Mouse (Mus musculus) retina, embryonic 14.5 days (tissue): ENCODE data around the gene Msl1.
"Not testable (repeated sequence)": the region's sequence is repeated elsewhere in the genome, so short reads cannot be mapped to it uniquely, and the experiment has no call there.

Experiments
- DNase-seq: peaks from one replicate; pipeline ENCODE4 v3.0.0-alpha.2; 2015; ENCODE audit warnings: low spot score

The Msl1 gene

DNA sequence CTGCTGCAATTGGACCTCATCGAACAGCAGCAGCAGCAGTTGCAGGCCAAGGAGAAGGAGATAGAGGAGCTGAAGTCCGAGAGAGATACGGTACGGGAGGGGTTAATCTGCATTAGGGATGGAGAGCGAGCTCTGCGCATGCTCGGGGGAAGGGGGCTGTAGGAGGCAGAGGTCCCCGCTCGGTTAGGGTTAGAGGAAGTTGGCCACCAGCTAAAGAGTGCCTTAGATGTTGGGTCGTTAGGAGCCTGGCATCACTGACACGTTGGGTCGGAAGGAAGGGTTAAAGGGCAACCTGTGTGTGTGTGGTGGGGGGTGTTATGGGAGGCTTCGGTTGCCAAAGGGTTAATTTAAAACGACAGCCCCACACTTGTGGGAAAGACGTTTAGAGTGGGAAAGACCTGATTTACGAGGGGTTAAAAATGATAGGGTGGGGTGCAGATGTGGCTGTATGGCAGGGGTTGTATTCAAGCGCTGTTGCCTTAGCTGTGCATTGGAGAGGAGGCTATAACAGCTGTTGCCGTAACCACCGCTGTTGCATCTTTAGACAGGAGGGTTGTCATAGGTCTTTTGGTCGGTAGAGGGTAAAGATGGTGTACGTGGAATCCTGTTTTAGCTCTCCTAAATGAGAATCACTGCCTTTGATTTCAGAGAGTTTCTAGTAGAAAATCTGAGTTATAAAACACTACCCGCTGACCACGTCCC lies 1.4 kb downstream of the Msl1 start:
- DNase-seq: peak; percentile 85

DNA sequence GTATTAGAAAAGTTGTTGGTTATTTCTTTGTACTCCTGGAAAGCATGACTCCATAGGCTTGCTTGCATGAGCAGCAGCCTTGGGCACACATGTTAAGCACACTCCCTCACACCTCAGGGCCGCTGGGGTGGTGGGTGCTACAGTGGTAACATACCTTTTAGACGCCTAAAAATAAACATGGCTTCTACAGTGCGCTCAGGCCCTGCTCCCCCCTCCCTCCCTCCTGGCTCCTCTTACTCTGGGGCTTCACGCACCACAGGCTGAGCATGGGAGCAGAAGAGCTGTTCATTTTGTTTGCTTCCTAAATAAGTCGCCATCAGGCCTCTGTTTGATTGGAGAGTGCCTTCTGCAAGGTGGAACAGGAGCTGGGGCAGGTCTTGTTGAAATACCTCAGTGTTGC lies 2.0 kb downstream of the Msl1 start:
- DNase-seq: no peak

DNA sequence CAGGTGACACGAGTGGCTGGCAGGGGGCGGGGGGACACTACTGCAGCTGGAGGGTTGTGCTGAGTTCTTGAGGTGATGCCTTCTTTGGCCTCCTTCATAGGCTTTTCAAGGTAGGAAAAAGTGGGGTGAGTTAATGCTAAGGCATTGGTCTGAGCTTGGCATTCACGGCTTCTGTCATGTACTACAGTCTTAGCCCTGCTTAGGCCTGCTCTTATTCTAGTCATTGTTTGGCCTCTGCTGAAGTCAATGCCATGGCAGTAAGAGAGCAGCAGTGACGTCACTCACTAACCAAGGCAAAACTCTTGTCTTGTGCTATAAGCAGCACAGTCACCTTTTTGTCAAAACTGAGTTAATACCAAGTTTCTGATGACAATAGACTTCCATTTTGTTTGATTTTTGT lies 2.6 kb downstream of the Msl1 start:
- no peak for DNase-seq

DNA sequence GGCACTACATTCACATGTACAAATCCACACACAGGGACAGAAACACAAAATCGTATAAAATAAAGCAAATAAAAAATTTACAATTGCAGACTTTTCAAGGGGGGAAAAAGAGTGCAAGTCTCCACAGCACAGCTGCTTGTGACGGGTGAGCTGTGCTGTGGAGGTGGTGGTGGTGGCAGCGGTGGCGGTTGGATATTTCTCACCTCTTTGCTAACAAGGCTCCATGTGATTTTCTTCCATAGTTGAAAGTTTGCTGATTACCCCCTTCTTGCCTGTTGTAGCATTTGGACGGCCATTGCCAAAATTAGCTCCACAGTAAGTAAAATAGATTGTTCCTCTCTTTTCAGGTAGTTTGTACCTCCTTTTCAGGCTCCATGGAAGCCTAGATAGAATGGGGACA lies 9.3 kb downstream of the Msl1 start, which contains the start of gene Casc3:
TSS of gene Casc3 (plus strand) at position 301 of the 400 bp plus-strand sequence.
- DNase-seq: no peak

DNA sequence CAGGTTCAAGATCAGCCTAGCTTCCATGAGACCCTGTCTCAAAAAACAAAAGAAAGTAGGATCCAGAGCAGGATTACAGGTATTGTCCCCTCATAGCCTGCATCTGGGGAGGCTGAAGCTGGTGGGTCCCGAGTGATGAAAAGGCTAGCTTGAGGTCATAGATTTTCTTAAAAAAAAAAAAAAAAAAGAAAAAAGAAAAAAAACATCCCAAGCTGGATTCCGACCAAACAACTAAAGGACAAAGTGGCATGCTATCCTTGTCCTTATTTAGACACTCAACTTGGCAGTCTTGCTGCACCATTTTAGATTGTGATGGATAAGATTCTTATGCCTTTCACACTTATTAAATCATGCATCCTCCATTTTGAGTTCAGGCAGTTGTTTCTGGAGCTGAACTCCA lies 13.1 kb downstream of the Msl1 start:
- DNase-seq: no peak

DNA sequence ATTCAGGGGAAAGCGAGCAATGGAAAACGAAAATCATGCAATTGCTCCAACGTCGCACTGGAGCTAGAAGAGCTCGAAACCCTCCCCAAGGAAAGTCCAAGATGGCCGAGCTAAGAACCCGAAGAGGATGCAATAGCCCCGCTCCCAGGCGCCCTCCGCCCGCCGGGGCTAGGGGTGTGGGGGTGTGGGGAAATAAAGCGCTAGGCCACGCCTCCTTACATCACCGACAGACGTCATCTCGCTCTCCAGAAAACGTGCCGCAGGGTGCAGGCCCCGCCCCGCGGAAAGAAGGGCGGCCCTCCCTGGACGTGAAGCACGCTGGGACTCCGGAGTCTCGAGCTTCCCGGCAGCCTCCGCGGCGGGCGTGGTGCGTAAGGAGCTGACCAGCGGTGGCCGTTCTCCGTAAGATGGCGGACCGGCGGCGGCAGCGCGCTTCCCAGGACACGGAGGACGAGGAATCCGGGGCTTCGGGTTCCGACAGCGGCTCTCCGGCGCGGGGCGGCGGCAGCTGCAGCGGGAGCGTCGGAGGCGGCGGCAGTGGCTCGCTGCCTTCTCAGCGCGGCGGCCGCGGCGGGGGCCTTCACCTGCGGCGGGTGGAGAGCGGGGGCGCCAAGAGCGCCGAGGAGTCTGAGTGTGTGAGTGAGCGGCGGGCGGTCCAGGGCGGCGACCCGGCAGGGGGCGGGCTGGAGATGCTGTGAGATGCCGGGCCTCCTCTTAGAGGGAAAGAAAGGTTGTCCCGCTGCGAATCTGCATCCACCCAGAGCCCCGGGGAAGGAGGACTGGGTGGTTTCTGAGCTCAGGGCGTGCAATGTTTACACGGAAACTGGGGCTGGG lies 14.4 kb downstream of the Msl1 start:
- peak; percentile 99 for DNase-seq

DNA sequence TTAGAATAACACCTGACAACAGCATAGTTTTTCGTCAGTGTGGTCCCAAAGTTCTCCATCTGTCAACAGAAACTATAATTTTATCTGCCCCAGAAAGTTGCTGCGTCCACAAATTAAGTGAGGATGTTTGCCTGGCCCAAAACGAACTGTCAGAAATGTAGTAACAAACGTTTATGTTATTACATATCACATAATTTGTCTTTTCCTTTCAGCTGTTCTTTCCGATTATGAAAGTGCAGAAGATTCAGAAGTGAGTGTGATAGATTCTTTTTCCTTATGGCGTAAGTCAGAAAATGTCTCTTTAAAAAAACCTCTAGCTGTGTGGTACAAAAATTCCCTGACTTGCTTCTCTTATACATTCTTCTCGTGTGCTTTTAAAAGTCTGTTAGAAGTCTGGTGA lies 15.4 kb downstream of the Msl1 start:
- no peak for DNase-seq

DNA sequence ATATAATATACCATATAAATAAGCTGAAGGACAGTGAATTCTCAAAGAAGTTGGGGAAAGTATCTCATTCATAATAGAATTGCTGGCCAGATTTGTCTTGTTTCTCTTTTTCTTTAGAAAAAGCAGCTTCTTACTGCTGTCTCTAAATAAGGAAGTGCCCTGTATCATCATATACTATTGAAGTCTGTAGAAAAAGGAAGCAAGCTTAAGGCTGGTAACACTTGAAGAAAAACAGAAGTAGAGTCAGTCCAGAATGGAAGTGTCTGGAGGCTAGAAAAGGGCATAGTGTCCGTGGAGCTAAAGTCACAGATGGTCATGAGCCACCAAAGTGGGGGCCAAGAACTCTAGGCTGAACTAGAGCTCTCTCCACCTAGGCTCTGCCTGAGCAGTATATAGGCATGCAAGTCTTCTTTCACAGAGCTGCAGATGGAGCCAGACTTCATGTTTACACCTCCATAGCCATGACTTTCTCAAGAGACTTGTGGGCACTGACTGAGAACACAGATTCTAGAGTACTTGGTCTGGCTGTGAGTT lies 21.5 kb downstream of the Msl1 start:
- no peak for DNase-seq

DNA sequence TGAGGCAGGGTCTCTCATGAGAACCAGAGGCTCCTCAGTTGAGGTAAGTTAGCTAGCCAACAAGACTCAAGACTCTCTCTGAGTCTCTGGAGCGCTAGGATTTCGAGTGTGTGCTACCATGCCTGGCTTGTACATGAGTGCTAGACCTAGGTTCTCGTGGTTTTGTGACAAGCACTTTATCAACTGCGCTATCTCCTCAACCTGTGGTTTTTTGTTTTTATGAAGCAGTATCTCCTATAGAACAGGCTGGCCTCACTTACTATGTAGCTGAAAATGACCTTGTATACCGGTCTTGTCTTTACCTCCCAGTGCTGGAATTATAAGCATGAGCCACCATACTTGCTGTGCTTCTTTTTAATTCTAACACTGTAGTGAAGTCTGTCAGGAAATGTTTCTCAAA lies 25.7 kb downstream of the Msl1 start:
- no peak for DNase-seq

DNA sequence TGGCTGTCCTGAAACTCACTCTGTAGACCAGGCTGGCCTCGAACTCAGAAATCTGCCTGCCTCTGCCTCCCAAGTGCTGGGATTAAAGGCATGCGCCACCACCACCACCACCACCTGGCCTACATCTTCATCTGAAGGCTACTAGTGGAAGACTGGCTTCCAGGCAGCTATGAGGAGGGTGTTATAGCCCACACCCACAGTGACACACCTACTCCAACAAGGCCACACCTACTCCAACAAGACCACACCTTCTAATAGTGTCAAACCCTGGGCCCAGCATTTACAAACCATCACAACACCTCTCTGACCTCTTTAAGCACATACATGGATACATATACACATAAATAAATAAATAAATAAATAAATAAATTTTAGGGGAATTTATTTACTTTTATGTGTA lies 30.8 kb downstream of the Msl1 start:
- DNase-seq: not testable (repeated sequence)

DNA sequence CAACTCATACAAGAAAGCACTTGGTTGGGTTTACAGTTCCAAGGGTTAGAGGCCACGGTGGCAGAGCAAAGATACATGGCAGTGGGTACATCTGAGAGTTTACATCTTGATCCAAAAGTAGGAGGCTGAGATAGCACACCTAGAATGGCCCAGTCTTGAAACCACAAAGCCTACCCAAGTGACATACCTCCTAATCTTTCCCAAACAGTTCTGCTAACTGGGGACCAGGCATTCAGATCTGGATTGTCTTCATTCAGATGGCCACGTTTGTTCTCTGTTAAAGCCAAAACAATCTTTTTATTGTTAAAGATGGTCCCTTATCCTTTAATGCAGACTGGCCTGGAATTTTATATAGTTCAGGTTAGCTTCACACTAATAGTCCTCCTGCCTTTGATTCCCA lies 32.6 kb downstream of the Msl1 start:
- no peak for DNase-seq

DNA sequence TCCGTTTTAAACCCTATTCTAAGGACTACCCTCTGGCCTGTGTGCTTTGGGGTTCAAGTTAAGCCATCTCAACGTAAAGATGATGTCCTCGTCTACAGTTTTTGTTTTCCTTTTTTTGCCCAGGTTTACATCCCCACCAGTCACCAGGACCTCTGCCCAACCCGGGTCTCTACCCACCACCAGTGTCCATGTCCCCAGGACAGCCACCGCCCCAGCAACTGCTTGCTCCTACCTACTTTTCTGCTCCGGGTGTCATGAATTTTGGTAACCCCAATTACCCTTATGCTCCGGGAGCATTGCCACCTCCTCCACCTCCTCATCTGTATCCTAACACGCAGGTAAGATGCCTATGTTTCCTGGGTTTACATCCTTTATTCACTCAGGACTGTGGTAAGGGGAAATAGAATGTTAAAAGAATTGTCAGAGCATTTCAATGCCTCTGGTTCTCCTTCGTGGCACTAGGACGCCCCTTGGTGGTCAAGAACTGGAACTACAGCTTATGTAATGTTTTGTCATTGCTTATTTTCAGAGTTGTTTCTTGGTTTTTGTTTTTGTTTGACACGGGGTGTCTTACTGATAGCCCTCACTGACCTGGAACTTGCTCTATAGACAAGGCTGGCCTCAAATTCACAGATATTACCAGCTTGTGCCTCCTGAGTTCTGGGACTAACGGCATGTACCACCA lies 33.9 kb downstream of the Msl1 start:
- peak; percentile 75 for DNase-seq

DNA sequence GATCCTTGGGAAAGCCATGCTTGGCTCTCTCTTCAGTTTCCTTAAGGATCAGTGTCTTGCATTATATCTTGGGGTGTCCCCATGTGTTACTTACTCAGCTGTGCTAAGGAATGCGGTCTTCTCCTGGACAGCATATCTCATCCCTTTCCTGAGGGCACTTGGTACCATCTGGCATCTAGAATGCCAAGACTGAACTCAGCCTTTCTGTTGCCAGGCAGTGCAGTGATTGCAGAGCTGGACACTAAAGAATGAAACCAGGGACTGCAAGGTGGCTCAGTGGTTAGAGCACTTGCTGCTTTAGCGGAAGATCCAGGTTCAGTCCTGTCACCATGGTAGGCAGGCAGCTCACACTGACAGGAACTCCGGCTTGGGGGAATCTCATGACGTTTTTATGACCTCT lies 34.6 kb downstream of the Msl1 start:
- no peak for DNase-seq

DNA sequence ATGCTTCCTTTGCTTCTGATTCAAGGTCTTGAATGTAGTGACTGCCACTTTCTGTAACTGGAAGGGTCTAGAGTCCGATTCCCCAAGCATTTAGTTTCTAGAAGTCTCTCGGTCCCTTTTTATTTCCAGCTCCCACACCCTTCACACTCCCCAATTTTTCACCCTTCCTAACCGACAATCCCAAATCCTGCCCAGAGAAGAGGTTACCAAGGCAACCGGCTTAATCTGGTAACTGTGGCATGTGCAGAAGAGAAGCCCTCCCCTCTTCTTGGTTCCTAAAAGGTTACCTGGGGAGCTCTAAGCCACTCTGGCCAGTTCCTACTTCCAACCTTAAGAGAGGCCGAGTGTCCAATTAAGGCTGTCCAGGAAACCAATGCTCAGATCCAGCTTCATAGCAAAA lies 40.0 kb downstream of the Msl1 start:
- DNase-seq: no peak

DNA sequence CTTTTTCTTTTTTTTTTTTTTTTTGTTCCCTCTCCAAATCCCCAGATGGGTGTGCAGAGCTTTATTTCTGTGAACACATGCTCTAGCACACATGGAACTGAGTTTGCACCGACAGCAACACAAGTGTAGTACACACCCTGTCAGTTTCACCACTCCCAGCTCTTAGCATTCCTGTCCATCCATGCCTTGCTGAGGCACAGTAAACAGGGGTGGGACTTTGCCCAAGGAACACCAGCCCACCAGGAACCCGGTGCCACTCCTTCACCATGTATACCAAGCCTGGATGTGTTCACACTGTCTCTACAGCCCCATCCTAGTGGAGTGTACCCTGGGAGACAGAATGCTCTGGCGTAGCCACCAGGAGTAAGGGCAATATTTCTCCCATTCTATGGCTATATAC lies 40.4 kb downstream of the Msl1 start:
- DNase-seq: no peak

DNA sequence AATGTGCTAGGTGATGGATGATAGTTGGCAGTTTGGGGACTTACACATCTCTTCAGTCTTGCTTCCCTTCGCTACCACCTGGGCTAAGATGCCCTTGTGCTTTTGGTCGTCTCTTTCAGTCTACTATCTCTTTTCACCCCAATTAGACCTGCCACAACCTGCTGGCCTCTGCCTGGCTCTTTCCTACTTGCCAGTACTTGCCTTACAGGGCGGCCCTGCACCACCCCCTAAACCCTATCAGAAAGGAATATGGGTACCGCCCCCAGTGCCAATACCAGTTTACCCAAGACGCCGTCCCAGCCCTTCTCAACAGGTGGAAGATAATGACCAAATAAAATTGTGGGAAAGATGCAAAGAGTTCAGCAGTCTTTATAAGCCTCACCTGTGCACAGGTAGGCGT lies 40.8 kb downstream of the Msl1 start:
- DNase-seq: no peak

DNA sequence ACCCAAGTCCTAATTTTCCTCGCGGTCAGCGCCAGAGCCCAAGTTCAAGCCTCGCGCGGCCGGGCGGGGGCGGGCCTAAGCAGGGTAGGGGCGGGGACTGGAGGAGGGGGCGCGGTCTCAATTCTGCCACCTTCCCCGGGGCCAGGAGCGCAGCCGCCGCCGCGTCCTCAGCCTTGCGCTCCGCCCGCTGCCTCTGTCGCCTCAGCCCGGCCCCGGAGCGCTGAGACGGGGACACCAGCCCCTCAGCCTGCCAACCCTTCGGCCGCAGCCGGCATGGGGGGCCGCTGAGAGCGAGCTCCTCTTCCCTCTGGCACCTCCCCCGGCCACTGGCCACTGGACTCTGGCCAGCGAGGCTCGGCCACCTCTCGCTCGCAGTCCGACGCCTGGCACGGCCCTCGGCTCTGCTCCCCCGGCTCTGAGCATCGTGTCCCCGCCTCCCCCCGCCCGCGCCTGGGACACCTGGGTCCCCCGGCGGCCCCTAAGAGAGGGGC lies 41.4 kb downstream of the Msl1 start, which contains the start of gene Rapgefl1:
TSS of gene Rapgefl1 (plus strand) at position 135 of the 491 bp plus-strand sequence.
- DNase-seq: peak; percentile 86

DNA sequence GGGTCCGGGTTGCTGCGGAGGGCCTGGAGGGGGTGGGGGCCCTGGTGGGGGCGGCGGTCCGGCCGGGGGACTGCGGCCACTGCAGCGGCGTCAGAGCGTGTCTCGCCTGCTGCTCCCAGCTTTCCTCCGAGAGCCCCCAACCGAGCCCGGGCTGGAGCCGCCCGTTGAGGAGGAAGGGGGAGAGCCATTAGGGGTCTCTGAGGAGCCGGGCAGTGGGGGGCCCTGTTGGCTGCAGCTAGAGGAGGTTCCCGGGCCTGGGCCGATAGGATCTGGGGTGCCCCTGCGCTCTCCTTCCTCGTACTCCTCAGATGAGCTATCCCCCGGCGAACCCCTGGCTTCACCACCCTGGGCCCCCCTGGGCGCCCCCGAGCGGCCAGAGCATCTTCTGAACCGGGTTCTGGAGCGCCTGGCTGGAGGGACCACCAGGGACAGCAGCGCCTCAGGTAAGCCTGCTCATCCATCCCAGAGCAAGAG lies 42.0 kb downstream of the Msl1 start:
- DNase-seq: peak; percentile 44

DNA sequence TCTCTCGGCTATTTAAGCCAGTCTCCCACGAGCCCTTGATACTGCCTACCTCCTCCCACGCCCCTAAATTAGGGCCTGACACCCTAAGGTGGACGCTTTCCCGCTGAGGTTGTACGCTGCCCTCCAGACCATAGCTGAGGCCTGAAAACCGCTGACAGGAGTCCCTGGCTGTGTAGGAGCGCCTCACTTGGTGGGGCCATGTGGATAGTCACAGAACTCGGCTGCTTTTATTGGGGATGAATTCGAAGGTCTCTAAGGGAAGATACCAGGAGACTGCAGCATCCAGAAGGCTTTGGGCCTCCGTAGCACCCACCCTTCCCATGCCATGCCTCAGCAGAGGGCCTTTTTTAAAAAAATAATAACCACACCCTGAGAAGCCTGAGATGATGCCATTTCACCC lies 42.6 kb downstream of the Msl1 start:
- DNase-seq: no peak

DNA sequence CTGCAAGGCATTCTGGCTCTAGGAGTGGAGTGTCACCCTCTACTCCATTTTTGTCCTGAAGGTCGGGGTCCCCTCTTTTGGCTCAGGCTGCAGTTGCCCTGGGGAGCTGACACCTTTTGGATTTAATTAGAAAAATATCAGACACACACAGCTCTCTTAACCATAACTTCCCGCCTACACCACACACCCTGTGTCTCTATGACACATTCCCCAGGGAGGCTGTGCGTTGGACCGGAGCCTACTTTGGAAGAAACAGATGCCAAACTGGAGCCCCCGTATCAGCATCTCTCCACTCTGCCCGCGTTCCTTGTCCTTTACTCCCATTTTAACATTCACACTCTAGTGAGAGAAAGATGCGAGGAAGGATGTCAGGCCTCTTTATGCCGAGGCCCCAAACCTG lies 43.2 kb downstream of the Msl1 start:
- no peak for DNase-seq

DNA sequence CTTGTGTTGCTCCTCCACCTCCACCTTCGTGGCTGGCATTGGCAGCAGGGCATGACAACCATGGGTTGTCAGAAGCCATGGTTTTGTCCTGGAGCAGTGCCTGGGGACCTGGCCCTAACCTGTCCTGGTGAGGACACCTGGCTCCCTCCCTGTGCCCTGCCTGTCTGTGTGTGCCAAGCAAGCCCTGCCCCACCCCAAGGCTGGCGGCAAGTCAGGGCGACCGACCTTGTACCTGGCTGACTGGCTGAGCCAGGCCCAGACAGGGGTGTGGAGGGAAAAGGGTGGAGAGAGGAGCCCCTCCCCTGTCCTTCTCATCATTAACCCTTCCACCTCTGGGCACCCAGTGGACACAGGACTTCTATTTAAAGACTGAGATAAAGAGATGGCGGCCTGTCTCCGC lies 44.1 kb downstream of the Msl1 start:
- DNase-seq: no peak

DNA sequence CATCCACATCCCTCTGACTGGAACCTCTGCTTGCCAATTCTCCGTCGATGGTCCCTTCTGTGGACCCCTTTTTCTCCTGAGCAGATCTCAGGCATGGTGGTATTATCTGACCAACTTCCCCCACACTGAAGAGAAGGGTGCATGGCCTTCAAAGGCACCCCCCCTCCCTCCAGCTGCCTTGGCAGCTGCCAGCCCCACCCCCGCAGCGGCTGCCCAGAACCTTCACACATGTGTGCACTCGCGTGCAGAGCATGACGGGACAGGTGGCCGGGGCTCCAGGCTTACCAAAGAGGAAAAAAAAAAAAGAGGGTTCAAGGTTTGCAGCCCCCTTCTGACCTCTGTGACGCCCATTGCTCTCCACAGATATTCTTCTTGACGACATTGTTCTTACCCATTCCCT lies 44.6 kb downstream of the Msl1 start:
- no peak for DNase-seq
